Mouse (Mus musculus) thymus, adult 2 months (tissue): Measurements from ENCODE around the gene Tas1r3.

Source experiments
- CTCF ChIP-seq: fragments of 200-500 bp; IDR thresholded peaks from 2 replicates; pipeline ENCODE4 v1.5.1; 2012; ENCODE audit warnings: mild to moderate bottlenecking, control low read depth, low read length, moderate library complexity, borderline replicate concordance; ENCODE audit not compliant: control insufficient read depth, poor library complexity, insufficient read depth; ENCODE audit errors: extremely low read depth
- POLR2A ChIP-seq: fragments of 200-500 bp; IDR thresholded peaks from 2 replicates; pipeline ENCODE4 v1.6.1; 2012; ENCODE audit warnings: mild to moderate bottlenecking, low read length, control low read depth, moderate library complexity; ENCODE audit not compliant: control insufficient read depth, poor library complexity, insufficient read depth; ENCODE audit errors: extremely low read depth

DNA sequence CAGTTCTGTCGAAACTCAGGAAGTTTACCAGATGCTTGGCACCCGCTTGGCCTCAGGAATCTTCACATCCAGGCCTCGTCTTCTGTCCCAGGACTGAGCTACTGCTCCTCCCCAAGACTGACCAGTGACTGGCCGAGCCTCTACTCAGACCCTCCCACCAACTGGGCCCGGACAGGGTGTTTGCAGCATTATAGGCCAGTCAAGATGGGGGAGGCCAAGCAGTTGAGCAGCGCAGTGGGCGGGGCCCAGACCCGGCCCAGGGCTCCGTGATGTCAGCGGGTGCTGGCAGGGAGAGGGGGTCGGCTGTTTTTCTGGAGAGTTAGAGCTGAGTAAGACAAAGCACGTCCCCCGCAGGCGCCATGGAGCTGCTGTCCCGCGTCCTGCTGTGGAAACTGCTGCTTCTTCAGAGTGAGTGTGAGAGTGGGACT, 23.7 kb downstream of the Tas1r3 start, which contains the start of gene Mxra8:
- TF ChIP-seq CTCF (no peak), POLR2A (no peak)
